Mouse (Mus musculus) spleen, adult 10 weeks (tissue): Measurements from ENCODE around the gene Bbip1. TPM values are rescaled to one million over a fixed set of nuclear protein-coding genes. Genes with fewer than 3 reads are reported as not detected.

Experiments
- polyA plus RNA-seq: library from polyadenylated mRNA; stranded (reverse); fragments of 350-450 nt; fragmentation: Illumina TruSeq; extraction: RNeasy Lipid Tissue Mini Kit (QIAGEN cat#74804); gene quantifications from one replicate; pipeline ENCODE4 v1.2.3, GENCODE M21; 2015; ENCODE audit warnings: low replicate concordance; ENCODE audit not compliant: insufficient read depth

Gene Bbip1
- polyA plus RNA-seq, result 129 TPM

DNA sequence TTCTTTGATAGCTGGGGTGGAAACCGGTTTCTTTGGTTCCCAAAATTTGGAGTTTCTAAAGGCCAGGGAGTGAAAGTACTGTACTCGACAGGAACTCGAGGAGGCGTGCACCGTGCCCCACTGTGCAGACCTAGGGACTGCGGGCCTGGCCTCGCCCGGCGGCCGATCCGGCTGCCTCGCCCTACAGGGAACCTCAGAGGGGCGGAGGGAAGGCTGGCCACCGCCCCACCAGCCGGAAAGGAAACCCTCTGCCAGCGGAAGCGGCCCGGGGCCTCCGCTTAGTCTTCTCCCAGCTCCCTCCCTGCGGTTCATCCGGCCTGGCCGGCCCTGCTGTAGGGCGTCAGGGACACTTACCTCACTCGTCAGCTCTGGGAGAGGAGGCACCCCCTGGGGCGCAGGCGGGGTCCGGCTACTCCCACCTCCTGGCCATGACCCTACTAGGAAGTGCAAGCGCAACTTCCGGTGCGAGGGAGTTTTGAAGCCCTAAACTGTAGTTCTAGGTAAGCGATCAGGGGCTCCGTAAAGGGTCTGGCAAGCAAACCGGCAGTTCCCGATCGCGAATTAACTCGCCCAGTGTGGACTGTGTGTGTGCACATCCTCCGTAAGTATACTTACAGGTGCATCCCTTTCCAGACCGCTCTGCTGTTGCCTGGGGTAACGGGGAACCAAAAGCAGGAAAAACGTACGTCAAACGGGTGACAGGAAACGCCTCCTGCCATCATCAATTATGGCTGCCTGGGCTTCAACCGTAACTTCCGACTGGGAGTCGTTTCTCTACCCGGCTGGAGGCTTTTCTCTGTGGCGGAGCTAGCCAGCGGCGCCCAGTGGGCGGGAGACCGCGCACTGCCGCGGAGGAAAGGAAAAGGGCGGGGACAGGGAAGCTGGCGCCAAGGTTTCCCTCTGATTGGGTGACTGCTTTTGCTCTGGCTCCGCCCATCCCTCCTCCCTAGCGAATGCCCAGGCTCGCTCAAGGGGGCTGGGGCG is at the start of gene Bbip1, which contains the start of gene Shoc2:
Gene Bbip1 (minus strand): TSS at position 826 of the 984 bp plus-strand sequence.
Gene Shoc2 (plus strand): TSS at position 505 of the 984 bp plus-strand sequence.

GRCm38 (mm10) chr19:53892061-53892460 is 52.4 kb downstream of the Bbip1 start, which contains the start of gene Pdcd4:
Gene Pdcd4, plus strand, starts transcription at chr19:53892231.

Other genes with a start within 250 kb of the Bbip1 start
- 214 TPM for gene Pdcd4, start 52.4 kb downstream of the Bbip1 start, polyA plus RNA-seq
- gene Shoc2, start 321 bp downstream of the Bbip1 start, polyA plus RNA-seq, result 47.8 TPM
- gene Adra2a, start 99.5 kb upstream of the Bbip1 start, polyA plus RNA-seq, result 0.17 TPM